Mouse (Mus musculus): ENCODE data around the gene Adprm. TPM values are rescaled to one million over a fixed set of nuclear protein-coding genes. Genes with fewer than 3 reads are reported as not detected.

Adprm gene
- polyA plus RNA-seq, 1 experiment from 2014 or later, result 38.0 TPM

DNA sequence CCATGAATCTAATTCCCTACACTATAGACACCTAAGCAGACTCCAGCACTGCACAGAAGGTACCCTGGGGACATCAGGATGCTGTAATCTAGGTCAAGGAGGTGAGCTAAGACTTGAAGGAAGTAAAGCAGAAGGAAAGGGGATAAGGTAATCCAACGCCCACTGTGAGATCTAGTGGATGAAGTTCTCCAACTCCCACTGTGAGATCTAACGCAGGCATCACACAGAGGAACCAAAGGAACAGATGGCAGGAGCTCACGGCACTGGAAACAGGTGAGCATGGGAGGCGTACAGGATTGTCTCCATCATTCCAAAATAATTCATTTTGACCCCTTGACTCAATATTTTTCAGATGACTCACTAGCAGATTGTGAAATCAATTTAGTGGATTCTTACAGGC, 55.9 kb downstream of the Adprm start:
- no peak overlapping the region for H3K27ac ChIP-seq (replicated peaks)
- peaks cover 18% of the 10 kb centered on the region for H3K4me1 ChIP-seq (replicated peaks)
- no peak for ATAC-seq (ENCODE audit: low read depth)
- H3K9ac ChIP-seq, result no peak overlapping the region
- WGBS, result 76% methylated on average over 4 of the region's 4 CpGs
- H3K36me3 ChIP-seq, result no peaks in the 10 kb centered on the region
- no peak overlapping the region for H3K4me2 ChIP-seq
- H3K4me3 ChIP-seq, result no peak overlapping the region
- H3K27me3 ChIP-seq, result no peaks in the 10 kb centered on the region
- H3K9me3 ChIP-seq, result no peaks in the 10 kb centered on the region

DNA sequence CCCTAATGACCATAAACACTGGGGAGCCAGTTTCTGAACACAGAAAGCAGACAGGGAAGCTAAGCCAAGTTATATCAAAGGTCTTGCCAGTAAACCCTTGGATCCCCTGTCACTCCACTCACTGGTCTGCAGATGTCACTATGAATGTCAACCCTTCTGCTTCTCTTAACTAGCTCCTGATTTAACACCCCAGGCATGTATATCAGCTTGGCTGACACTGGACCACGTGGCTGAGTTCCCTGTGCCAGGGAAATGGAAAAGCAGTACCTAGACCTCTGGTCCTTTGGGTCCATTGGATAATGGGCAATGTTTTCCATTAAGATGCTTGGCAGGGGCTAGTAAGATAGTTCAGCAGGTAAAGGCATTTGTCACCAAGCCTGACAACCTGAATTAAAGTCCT, 58.7 kb downstream of the Adprm start:
- no peak overlapping the region for H3K4me3 ChIP-seq
- H3K9me3 ChIP-seq, result no peaks in the 10 kb centered on the region
- no peak for ATAC-seq (ENCODE audit: low read depth)
- H3K36me3 ChIP-seq, result no peaks in the 10 kb centered on the region
- no peak overlapping the region for H3K27ac ChIP-seq (replicated peaks)
- peaks cover 4% of the 10 kb centered on the region; the same call in 1 of the 2 replicates for H3K4me1 ChIP-seq (replicated peaks)
- H3K9ac ChIP-seq, result no peak overlapping the region
- no peaks in the 10 kb centered on the region for H3K27me3 ChIP-seq
- H3K4me2 ChIP-seq, result no peak overlapping the region
- 41% methylated on average over 1 of the region's 1 CpGs for WGBS

DNA sequence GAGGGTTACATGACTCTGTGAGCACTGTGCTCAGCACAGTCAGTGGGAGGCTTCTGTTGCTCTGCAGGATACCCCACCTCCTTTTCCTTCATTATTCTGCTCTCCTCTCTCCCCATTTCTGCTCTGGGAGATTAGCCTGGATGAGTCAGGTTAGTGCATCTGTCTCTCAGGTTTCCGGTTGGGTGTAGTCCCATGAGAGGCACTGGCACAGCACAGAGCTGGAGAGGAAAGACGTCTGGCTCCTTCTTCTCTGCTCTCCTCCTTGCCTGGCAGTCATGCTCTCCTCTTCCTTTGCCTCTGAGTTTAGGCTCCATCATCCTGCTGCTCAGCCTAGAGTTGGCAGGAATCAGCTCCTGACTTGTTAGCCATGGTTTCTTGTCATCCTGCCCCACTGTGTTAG, 60.2 kb downstream of the Adprm start:
- Histone ChIP-seq H3K27me3 (no peaks in the 10 kb centered on the region), H3K36me3 (no peaks in the 10 kb centered on the region), H3K4me2 (no peak overlapping the region), H3K4me1 (replicated peaks) (no peaks in the 10 kb centered on the region), H3K9me3 (no peaks in the 10 kb centered on the region), H3K9ac (no peak overlapping the region), H3K4me3 (no peak overlapping the region), H3K27ac (replicated peaks) (no peak overlapping the region)
- no peak for ATAC-seq (ENCODE audit: low read depth)
- WGBS, result 73% methylated on average over 2 of the region's 2 CpGs

Small RNAs within 50 kb of the gene (microRNA-seq; reads per million reads assigned to microRNA genes)
- gene Mir6923, result not detected

Other genes starting within 250 kb of the Adprm start
- gene Pirt, start 140.6 kb downstream of the Adprm start, polyA plus RNA-seq (2015; fragmentation: Nextera tagmentation; extraction: Ambion mirVana), result 43.0 and 62.5 TPM in 2 replicates
- gene Tmem238l, start 96.0 kb downstream of the Adprm start, polyA plus RNA-seq (2015; fragmentation: Nextera tagmentation; extraction: Ambion mirVana), result not detected in 2 replicates
- 0.87 and 0.98 TPM in 2 replicates for gene Tmem220, start 27.4 kb downstream of the Adprm start, polyA plus RNA-seq (2015; fragmentation: Nextera tagmentation; extraction: Ambion mirVana)
- gene Sco1, start 76 bp upstream of the Adprm start, polyA plus RNA-seq (2015; fragmentation: Nextera tagmentation; extraction: Ambion mirVana), result 14.2 and 15.4 TPM in 2 replicates
- gene Myh3, start 25.7 kb upstream of the Adprm start, polyA plus RNA-seq (2015; fragmentation: Nextera tagmentation; extraction: Ambion mirVana), result 3.7 and 11.5 TPM in 2 replicates
- gene Myh2, start 118.4 kb upstream of the Adprm start, polyA plus RNA-seq (2015; fragmentation: Nextera tagmentation; extraction: Ambion mirVana), result 0.08 TPM in 1 of 2 replicates, not detected in the other
- 0.10 TPM in 1 of 2 replicates, not detected in the other for gene Myh1, start 147.5 kb upstream of the Adprm start, polyA plus RNA-seq (2015; fragmentation: Nextera tagmentation; extraction: Ambion mirVana)
- not detected in 2 replicates for gene Myh4, start 185.4 kb upstream of the Adprm start, polyA plus RNA-seq (2015; fragmentation: Nextera tagmentation; extraction: Ambion mirVana)
- gene Myh8, start 224.5 kb upstream of the Adprm start, polyA plus RNA-seq (2015; fragmentation: Nextera tagmentation; extraction: Ambion mirVana), result 0.71 and 2.3 TPM in 2 replicates